Mouse (Mus musculus) left cerebral cortex, postnatal 10 days (tissue): ENCODE results near the gene Rab5c. TPM values are rescaled to one million over a fixed set of nuclear protein-coding genes. Genes with fewer than 3 reads are reported as not detected.

Experiments
- DNase-seq, 2 experiments: peaks; one replicate each; pipeline ENCODE4 v3.0.0; 2021 to 2022; ENCODE audit warnings: low spot score in 2 of 2, mixed read lengths in 1 of 2; ENCODE audit errors: extremely low spot score in 1 of 2
- intact Hi-C: fragments of 180-260 bp; cut with DNase I; formaldehyde crosslinking; loops from one replicate; pipeline ENCODE4 v1.15.1; 2025
- total RNA-seq, 2 experiments: library from RNA; stranded (reverse); gene quantifications; 2 replicates each; pipeline ENCODE4 v1.2.3; 2021

Rab5c gene
- total RNA-seq, result 100 to 1,000 TPM; 162 to 167 TPM

DNA sequence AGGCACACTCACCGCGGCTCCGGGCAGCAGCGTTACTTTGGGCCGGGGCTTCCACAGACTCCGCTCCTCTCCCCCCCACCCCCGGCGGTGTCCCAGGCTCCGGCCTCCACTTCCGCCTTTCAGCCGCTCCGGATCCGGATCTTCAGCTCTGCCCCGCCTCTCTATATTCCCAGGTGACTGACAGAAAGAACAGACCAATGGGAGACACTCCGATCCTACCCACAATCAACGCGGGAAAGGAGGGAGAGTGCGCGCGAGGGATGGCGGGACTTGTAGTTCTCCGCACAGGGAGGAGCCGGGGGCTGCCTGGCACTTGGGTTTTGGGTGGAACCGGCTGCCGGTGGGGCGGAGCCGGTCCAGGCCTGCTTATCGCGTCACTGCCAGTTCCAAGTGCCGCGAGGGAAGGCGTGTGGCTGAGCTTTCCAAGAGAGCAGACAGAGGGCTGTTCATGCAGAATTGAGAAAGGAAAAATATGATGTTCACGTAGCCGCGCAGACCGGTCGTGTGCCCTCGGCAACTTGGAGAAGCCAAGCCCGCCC lies at the start of gene Rab5c:
Gene Rab5c, minus strand, starts transcription at position 150 of the 539 bp plus-strand sequence.
- intact Hi-C loops, result no loop called here
- peak; percentile 99 for DNase-seq

GRCm38 (mm10) chr11:100785774-100786173 lies 47.8 kb upstream of the Rab5c start:
- intact Hi-C loops, result no loop called here
- no peak for DNase-seq

GRCm38 (mm10) chr11:100784286-100784685 lies 46.3 kb upstream of the Rab5c start:
- intact Hi-C loops, result no loop called here
- no peak for DNase-seq

GRCm38 (mm10) chr11:100782568-100782967 lies 44.6 kb upstream of the Rab5c start:
- intact Hi-C loops, result no loop called here
- DNase-seq, result no peak

DNA sequence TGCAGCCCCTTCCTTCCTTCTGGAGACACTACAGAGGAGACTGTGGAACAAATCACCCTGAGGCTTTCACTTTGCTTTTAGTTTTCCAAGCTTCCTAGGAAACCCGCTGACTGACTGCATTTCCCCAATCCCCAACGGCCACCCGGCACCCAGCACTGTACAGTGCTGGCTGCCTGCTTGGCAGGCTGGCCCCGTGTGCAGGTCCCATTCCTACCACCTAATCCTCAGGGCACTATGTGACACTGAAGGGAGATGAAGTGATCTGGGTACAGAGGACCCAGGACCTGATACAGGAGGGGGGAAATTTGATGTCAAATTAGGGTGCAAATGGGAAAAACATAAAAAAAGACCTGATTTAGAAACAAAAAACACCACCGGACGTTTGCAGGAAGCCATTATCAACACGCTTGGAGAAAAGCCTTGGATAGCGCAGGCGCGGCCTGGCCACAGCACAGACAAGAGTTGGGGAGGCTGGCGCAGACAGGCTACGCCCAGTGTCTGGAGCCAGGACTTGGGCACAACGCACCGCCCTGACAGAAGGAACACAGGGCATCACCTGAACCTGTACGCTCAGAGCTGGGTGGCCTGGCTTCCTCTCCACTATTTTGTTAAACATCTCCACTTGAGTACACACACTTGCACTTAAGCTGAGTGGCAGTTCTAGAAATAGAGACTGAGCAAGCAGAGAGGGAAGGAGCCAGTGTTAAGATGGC lies 43.9 kb upstream of the Rab5c start:
- intact Hi-C loops, result no loop called here
- no peak for DNase-seq

GRCm38 (mm10) chr11:100780247-100780646 lies 42.2 kb upstream of the Rab5c start:
- DNase-seq, result no peak
- intact Hi-C loops, result no loop called here

- intact Hi-C loops, result loop anchor here (5.0 kb wide), 1 partner anchor 74 kb away; the partner anchor contains the start of gene Stat5b
- no peak for DNase-seq
Observed at GRCm38 (mm10) chr11:100778069-100778468, 40.1 kb upstream of the Rab5c start.

DNA sequence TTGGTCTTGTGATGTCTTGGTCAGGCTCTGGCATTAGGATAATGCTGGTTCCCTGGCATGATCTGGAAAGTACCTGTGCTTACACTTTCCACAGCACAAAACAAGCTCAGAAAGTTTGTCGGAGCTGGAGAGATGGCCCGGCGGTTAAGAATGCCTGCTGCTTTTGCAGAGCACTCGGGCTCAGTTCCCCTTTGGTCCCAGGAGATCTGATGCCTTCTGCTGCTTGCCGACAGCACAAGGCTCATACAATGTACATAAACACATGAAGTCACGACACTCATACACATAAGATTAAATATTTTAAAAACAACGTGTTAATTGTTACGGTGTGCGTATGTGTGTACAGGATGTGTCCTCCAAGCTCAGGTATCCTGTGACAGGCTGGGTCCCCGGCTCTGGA lies 37.9 kb upstream of the Rab5c start:
- intact Hi-C loops, result loop anchor here (5.0 kb wide), 1 partner anchor 76 kb away; the partner anchor contains the start of gene Stat5b
- no peak for DNase-seq

GRCm38 (mm10) chr11:100774261-100774660 lies 36.2 kb upstream of the Rab5c start:
- intact Hi-C loops, result no loop called here
- DNase-seq, result no peak

DNA sequence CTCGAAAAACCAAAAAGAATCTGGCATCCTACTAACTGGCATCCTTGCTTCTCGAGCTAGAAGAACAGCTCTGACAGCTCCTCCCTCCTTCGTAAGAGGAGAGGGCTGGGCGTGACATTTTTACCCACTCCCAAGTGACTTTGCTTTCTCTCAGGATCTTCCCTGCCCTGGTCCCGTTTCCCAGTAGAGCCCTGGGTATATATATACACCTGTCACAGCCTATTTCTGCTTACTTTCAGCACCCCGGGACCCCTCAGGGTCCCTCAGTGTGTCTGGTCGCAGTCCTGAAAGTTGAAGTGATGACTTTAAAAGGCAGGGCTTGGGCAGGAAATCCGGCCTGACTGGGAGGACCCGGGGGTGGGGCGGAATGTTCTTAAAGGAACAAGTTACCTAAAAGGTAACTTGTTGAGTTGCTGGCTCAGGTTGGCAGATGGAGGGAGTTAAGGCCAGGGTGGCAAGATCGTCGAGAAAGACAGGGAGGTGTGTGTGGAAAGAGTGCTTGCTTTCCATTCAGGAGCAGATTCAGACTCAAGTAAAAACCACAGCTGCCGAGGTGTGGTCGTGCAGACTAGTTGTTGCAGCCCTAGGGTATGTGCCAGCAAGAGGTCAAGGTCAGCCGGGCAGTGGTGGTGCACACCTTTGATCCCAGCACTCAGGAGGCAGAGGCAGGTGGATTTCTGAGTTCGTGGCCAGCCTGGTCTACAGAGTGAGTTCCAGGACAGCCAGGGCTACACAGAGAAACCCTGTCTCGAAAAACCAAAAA lies 32.8 kb upstream of the Rab5c start, which contains the start of gene Ghdc:
Gene Ghdc, minus strand, starts transcription at position 312 of the 763 bp plus-strand sequence.
- peak in 1 of 2 experiments; percentile 88 for DNase-seq
- intact Hi-C loops, result no loop called here

- DNase-seq, result peak in 1 of 2 experiments; percentile 49
- intact Hi-C loops, result loop anchor here (10.0 kb wide), 1 partner anchor 185 kb away; no protein-coding TSS in a partner anchor
Observed at GRCm38 (mm10) chr11:100769980-100770379, 32.0 kb upstream of the Rab5c start.

GRCm38 (mm10) chr11:100767871-100768270 lies 29.9 kb upstream of the Rab5c start:
- no peak for DNase-seq
- intact Hi-C loops, result loop anchor here (10.0 kb wide), 1 partner anchor 187 kb away; no protein-coding TSS in a partner anchor

DNA sequence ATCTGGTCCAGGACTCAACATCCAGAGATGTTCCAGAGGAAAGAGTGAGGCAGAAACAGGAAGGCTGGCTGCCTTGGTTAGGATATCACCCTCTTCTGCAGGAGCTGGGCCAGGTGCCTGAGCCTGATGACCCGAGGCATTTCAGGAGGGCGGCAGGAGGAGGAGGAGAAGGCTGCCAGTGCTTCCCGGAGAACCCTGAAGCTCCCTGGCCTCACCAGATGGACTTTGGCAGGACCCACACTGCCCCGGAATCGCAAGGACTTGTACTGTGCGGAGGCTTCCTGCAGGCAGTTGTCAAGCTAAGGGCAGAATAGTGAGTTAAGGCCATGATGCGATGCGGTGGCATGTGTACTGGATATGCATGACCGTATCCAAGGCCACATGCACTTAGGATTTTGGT lies 28.7 kb upstream of the Rab5c start:
- DNase-seq, result no peak
- intact Hi-C loops, result loop anchor here (10.0 kb wide), 1 partner anchor 188 kb away; no protein-coding TSS in a partner anchor

DNA sequence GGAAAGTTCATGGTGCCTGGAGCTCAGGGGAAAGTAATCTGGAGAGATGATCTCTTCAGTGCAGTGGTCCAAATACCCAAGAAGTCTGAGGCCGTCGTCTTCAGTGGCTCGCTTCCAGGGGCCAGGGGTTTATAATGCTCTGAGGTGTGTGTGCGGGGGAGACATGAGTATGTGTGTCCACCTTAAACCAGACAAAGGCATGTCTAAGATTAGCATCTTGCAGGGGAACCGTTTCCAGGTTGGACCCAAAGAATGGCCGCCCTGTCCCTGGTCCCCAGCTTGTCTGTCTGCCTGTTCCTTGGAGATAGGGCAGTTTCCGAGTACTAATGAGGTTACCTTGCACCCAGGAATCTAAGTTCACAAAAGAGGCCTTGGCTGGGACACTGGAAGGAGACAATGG lies 24.8 kb upstream of the Rab5c start, which contains the start of gene Hcrt:
Gene Hcrt, minus strand, starts transcription at position 101 of the 400 bp plus-strand sequence.
- no peak for DNase-seq
- intact Hi-C loops, result loop anchor here (10.0 kb wide), 1 partner anchor 192 kb away; no protein-coding TSS in a partner anchor

DNA sequence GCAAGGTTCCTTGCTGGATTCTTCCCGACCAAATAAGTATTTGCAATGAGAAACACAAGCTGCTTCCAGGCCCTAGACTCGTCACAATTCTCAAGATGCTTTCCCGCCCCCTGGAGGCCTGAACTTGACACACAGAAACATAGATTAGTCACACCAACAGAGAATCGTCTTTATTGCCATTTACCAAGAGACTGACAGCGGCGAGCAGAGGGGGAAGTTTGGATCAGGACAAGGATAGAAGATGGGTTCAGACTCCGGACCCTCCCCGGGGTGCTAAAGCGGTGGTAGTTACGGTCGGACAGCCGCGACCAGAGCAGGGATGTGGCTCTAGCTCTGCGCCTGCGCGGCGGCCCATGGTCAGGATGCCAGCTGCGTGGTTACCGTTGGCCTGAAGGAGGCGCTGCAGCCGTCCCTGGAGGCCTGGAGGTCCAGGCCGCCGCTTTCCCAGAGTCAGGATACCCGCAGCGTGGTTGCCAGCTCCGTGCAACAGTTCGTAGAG lies 23.6 kb upstream of the Rab5c start:
- intact Hi-C loops, result loop anchor here (2.0 to 10.0 kb wide), 2 partner anchors 47 to 193 kb away; no protein-coding TSS in a partner anchor
- peak; percentile 81 to 90 for DNase-seq

DNA sequence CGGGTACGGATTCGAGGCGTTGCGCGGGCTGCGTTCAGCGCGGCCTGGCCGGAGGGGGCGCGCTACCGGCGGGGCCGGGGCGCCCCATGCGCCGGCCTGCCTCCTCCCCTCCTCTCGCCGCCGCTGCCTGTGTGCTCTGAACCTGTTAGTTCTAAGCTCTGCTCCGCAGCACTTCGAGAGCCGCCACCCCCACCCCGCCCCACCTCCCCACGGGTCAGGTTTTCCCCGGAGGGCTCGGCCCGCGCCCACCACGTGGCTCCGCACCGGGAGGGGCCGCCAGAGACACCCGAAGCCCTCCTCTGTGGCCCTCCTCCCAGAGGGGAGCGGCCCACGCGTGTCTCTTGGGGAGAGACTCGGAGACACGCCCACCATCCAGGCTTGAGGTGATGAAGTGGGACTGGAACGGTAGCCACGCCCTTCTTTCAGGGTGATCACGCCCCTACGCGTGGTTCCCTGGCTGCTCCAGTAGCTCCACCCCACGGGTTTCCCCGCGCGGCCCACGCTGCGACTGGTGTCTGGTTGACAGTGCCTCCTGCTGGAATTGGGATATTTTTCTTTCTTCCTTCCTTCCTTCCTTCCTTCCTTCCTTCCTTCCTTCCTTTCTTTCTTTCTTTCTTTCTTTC lies 21.7 kb upstream of the Rab5c start, which contains the start of gene Kcnh4:
Gene Kcnh4, minus strand, starts transcription at position 332 of the 623 bp plus-strand sequence.
- DNase-seq, result peak; percentile 84 to 88
- intact Hi-C loops, result loop anchor here (2.0 to 10.0 kb wide), 2 partner anchors 45 to 195 kb away; no protein-coding TSS in a partner anchor

GRCm38 (mm10) chr11:100758707-100759610 lies 20.9 kb upstream of the Rab5c start:
- intact Hi-C loops, result no loop called here
- peak in 1 of 2 experiments; percentile 55 for DNase-seq
